Mouse (Mus musculus): ENCODE data around the gene Wdr83. TPM values are rescaled to one million over a fixed set of nuclear protein-coding genes. Genes with fewer than 3 reads are reported as not detected.

Wdr83 gene
- polyA plus RNA-seq, 1 experiment from 2014 or later: 41.2 TPM

DNA sequence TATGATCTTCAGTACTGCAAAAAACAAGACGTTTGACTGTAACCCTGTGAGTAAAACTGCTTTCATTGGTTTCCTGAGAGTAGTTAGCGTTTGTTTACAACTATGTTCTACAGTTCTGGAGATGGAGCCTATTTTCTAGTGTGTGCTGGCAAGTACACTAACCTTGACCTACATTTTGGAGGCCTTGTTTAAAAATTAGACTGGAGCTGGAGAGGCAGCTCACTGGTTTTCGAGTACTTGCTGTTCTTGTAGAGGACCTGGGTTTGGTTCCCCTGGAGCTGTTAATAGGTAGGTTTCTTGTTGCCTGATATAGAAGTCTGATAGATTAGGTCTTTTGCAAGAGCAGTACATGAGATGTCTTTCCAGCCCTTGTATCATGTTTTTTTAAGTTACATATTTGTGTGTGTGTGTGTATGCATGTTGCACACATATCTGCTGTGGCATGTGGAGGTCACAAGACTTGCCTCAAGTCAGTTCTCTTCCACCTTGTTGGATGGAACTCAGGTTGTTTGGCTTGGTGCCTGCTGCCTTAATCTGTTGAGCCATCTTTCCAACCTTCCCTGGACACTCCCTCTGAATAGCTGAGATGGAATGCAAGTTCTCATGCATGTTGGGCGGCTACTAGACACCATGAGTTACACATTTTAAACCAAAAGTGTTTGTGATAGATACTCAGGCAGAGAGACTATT, 48.3 kb downstream of the Wdr83 start:
- H3K4me2 ChIP-seq (replicated peaks): no peak overlapping the region
- H3K4me3 ChIP-seq (replicated peaks; ENCODE audit: low read length): no peak overlapping the region
- H3K36me3 ChIP-seq (replicated peaks; ENCODE audit: control insufficient read depth, insufficient read depth): peaks cover 38% of the 10 kb centered on the region
- no peaks in the 10 kb centered on the region for H3K27me3 ChIP-seq (ENCODE audit: control insufficient read depth, insufficient read depth, low read length)
- DNase-seq (ENCODE audit: low spot score) (no peak), ATAC-seq (ENCODE audit: low FRiP score) (no peak)
- H3K9me3 ChIP-seq (ENCODE audit: control insufficient read depth, low read length): no peaks in the 10 kb centered on the region
- WGBS: 89% methylated on average over 4 of the region's 4 CpGs
- H3K27ac ChIP-seq: no peak overlapping the region
- H3K9ac ChIP-seq: no peak overlapping the region
- peaks cover 28% of the 10 kb centered on the region for H3K4me1 ChIP-seq (replicated peaks; ENCODE audit: control insufficient read depth, insufficient read depth, low read length)

DNA sequence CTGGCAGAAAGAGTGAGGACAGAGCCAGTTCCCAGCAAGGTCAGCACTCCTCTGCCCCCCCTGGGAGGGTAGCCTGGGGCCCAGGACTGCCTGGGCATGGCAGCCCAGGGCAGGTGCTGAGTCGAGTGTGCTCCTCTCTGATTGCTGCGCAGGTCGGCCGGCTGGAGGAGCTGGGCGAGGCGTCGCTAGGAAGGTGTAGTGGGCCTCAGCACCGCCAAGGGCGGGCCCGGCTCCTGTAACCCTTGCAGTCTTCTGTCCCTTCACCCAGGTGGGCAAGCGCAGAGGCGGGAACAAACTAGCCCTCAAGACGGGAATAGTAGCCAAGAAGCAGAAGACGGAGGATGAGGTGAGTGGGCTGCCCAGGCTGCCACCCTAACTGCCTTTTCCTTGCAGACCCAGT, 51.8 kb downstream of the Wdr83 start:
- DNase-seq (ENCODE audit: low spot score) (no peak), ATAC-seq (ENCODE audit: low FRiP score) (no peak)
- Histone ChIP-seq H3K9me3 (ENCODE audit: control insufficient read depth, low read length) (no peaks in the 10 kb centered on the region), H3K4me2 (replicated peaks) (peak overlapping the region; percentile 86), H3K9ac (peak overlapping the region; percentile 100; the same call in 1 of the 2 replicates), H3K4me3 (replicated peaks; ENCODE audit: low read length) (no peak overlapping the region), H3K27me3 (ENCODE audit: control insufficient read depth, insufficient read depth, low read length) (no peaks in the 10 kb centered on the region), H3K27ac (no peak overlapping the region), H3K4me1 (replicated peaks; ENCODE audit: control insufficient read depth, insufficient read depth, low read length) (peaks cover 28% of the 10 kb centered on the region), H3K36me3 (replicated peaks; ENCODE audit: control insufficient read depth, insufficient read depth) (peaks cover 38% of the 10 kb centered on the region)
- 92% methylated on average over 14 of the region's 14 CpGs for WGBS

DNA sequence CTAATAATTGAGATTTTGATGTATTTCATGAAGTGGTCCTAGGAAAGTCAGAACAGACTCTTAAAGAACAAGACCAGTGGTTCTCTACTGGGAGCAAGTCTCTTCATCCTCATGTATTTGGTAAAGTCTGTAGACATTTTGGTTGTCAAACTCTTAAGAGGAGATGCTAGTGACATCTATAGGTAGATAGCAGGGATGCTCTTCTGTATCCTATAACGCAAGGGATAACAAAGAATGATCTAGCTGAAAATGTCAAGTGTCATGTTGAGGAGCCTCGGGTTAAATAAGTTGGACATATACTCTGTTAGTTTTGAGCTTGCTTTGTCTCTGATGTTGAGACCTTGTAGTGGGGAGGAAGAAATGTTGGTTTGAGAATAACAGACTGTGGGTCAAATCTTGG, 53.2 kb downstream of the Wdr83 start:
- H3K27ac ChIP-seq: no peak overlapping the region; the same call in 1 of the 2 replicates
- DNase-seq (ENCODE audit: low spot score): peak; percentile 32
- H3K4me3 ChIP-seq (replicated peaks; ENCODE audit: low read length): peak overlapping the region; percentile 100
- no peaks in the 10 kb centered on the region for H3K9me3 ChIP-seq (ENCODE audit: control insufficient read depth, low read length)
- H3K9ac ChIP-seq: peak overlapping the region; percentile 100
- H3K4me2 ChIP-seq (replicated peaks): peak overlapping the region; percentile 86
- 16% methylated on average over 2 of the region's 2 CpGs for WGBS
- no peak for ATAC-seq (ENCODE audit: low FRiP score)
- no peaks in the 10 kb centered on the region for H3K27me3 ChIP-seq (ENCODE audit: control insufficient read depth, insufficient read depth, low read length)
- H3K4me1 ChIP-seq (replicated peaks; ENCODE audit: control insufficient read depth, insufficient read depth, low read length): peaks cover 33% of the 10 kb centered on the region
- peaks cover 45% of the 10 kb centered on the region for H3K36me3 ChIP-seq (replicated peaks; ENCODE audit: control insufficient read depth, insufficient read depth)

DNA sequence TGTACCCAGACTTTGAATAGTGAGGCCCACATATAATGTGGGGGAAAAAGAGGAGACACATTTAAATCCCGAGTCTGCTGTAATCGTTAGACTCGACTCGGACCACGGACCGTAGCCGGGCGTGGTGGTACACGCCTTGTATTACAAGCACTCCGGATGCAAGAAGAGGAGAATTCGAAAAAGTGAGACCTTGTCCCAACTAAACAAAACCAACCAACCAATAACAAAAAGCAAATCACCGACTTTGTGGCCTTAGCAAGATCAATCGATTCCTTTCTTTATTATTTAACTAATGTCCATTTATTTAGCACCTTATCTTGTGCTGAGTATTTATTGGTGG, 53.6 kb downstream of the Wdr83 start:
- H3K4me2 ChIP-seq (replicated peaks): peak overlapping the region; percentile 86
- H3K9ac ChIP-seq: peak overlapping the region; percentile 100
- peak overlapping the region; percentile 91 for H3K27ac ChIP-seq
- DNase-seq (ENCODE audit: low spot score): no peak
- H3K4me1 ChIP-seq (replicated peaks; ENCODE audit: control insufficient read depth, insufficient read depth, low read length): peaks cover 33% of the 10 kb centered on the region
- H3K4me3 ChIP-seq (replicated peaks; ENCODE audit: low read length): peak overlapping the region; percentile 100
- peaks cover 45% of the 10 kb centered on the region for H3K36me3 ChIP-seq (replicated peaks; ENCODE audit: control insufficient read depth, insufficient read depth)
- H3K9me3 ChIP-seq (ENCODE audit: control insufficient read depth, low read length): no peaks in the 10 kb centered on the region
- ATAC-seq (ENCODE audit: low FRiP score): no peak
- H3K27me3 ChIP-seq (ENCODE audit: control insufficient read depth, insufficient read depth, low read length): no peaks in the 10 kb centered on the region
- WGBS: 2% methylated on average over 13 of the region's 13 CpGs

DNA sequence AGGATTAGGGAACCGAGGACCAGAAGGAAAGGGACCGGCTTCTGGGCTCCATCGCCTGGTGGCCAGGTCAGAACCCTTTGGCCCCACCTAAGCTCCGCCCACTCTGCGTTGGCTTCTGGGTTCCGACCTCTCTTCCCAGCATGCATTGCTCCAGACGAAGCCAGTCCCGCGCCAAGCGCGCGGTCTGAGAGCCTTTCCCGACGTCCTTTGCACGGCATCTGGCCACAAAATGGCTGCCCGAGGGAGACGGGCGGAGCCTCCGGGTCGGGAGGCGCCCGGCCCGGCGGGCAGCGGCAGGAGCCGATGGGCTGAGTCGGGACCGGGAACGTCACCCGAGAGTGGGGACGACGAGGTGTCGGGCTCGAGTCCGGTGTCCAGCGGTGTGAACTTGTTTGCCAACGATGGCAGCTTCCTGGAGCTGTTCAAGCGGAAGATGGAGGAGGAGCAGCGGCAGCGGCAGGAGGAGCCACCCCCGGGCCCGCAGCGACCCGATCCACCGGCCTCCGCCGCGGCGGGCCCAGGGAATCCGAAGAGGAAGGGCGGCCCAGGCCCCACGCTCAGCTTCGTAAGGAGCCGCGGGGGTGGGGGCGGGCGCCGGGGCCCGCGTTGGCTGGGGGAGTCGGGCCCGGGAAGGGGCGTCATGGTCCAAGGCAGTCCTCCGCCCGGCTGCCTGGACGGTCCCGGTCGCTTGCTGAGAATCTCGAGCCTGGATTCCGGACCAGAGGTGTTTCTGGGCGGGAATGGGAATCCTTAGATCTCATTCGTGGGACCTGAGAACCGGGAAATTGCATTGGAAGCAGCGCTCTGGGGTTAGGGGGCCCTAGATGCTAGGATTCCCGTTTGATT, 54.2 kb downstream of the Wdr83 start, which contains the start of gene Trir:
TSS of gene Trir (plus strand) at position 154 of the 846 bp plus-strand sequence.
- DNase-seq (ENCODE audit: low spot score): peak; percentile 95
- ATAC-seq (ENCODE audit: low FRiP score): peak; percentile 79
- under 1% methylated on average over 70 of the region's 75 CpGs for WGBS
- H3K4me3 ChIP-seq (replicated peaks; ENCODE audit: low read length): peak within 1 kb of the TSS; percentile 100
- H3K4me1 ChIP-seq (replicated peaks; ENCODE audit: control insufficient read depth, insufficient read depth, low read length): peaks cover 33% of the 10 kb centered on the region
- H3K36me3 ChIP-seq (replicated peaks; ENCODE audit: control insufficient read depth, insufficient read depth): peaks cover 45% of the 10 kb centered on the region
- H3K9ac ChIP-seq: peak within 1 kb of the TSS; percentile 100
- no peaks in the 10 kb centered on the region for H3K27me3 ChIP-seq (ENCODE audit: control insufficient read depth, insufficient read depth, low read length)
- H3K27ac ChIP-seq: peak within 1 kb of the TSS; percentile 91
- peak within 1 kb of the TSS; percentile 86 for H3K4me2 ChIP-seq (replicated peaks)
- no peaks in the 10 kb centered on the region for H3K9me3 ChIP-seq (ENCODE audit: control insufficient read depth, low read length)

DNA sequence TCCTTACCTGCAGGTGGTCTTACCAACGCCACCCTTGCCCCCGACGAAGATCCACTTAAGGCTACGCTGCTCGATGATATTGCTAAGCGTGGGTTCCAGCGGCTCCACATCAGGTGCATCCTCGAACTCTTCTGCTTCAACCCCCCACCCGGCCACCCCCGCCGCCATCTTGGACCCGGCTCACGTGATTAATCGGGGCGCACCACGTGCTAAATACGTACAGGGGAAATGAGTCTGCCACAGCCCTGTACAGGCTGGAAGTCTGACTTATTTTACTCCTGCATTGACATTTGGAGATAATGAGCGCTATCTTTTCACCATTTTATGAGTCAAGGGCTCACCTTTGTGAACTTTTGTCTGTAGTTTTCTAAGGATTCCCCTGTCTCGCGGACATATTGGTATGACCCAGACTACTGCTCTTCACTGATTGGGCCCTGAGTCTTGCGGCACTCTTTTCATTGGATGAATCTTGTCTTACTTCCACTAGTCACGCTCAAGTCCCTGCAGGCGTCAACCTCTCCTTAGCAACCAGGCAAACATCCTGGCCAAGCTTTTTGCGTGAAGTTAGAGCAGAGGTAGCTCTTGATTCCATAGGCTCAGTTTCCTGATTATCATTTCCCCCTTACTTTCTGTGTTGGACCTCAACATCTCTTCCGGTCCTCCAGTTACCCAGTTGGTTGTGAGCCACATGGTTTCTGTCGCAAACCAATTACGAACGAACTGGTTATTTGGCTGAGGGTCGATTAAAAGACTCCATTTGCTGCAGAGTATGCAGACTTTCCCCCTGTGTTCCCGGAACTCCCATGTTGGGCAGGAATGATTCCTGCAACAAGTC, 55.8 kb downstream of the Wdr83 start, which contains the start of gene Asna1:
TSS of gene Asna1 (minus strand) at position 184 of the 835 bp plus-strand sequence.
- Histone ChIP-seq H3K4me3 (replicated peaks; ENCODE audit: low read length) (peak within 1 kb of the TSS; percentile 88), H3K9me3 (ENCODE audit: control insufficient read depth, low read length) (no peaks in the 10 kb centered on the region), H3K4me1 (replicated peaks; ENCODE audit: control insufficient read depth, insufficient read depth, low read length) (peaks cover 33% of the 10 kb centered on the region), H3K36me3 (replicated peaks; ENCODE audit: control insufficient read depth, insufficient read depth) (peaks cover 45% of the 10 kb centered on the region), H3K9ac (peak within 1 kb of the TSS; percentile 83), H3K4me2 (replicated peaks) (peak within 1 kb of the TSS; percentile 86), H3K27me3 (ENCODE audit: control insufficient read depth, insufficient read depth, low read length) (no peaks in the 10 kb centered on the region), H3K27ac (peak within 1 kb of the TSS; percentile 69)
- WGBS: 8% methylated on average over 30 of the region's 30 CpGs
- ATAC-seq (ENCODE audit: low FRiP score): peak; percentile 89
- peak; percentile 89 for DNase-seq (ENCODE audit: low spot score)

Small RNA genes lying within 50 kb of the gene (microRNA-seq; reads per million reads assigned to microRNA genes)
- 0.65 reads per million for gene Gm23388
- gene Mir7070: 0.81 reads per million

Other genes with a start within 250 kb of the Wdr83 start
- 35.0 and 37.4 TPM in 2 replicates for gene Gadd45gip1, start 249.8 kb downstream of the Wdr83 start, polyA plus RNA-seq (2014; fragmentation: Nextera tagmentation; extraction: Ambion mirVana)
- 75.7 and 81.1 TPM in 2 replicates for gene Rad23a, start 240.6 kb downstream of the Wdr83 start, polyA plus RNA-seq (2014; fragmentation: Nextera tagmentation; extraction: Ambion mirVana)
- 574 and 709 TPM in 2 replicates for gene Calr, start 234.4 kb downstream of the Wdr83 start, polyA plus RNA-seq (2014; fragmentation: Nextera tagmentation; extraction: Ambion mirVana)
- 87.8 and 93.4 TPM in 2 replicates for gene Farsa, start 224.3 kb downstream of the Wdr83 start, polyA plus RNA-seq (2014; fragmentation: Nextera tagmentation; extraction: Ambion mirVana)
- 27.7 and 32.5 TPM in 2 replicates for gene Syce2, start 209.2 kb downstream of the Wdr83 start, polyA plus RNA-seq (2014; fragmentation: Nextera tagmentation; extraction: Ambion mirVana)
- 25.6 and 29.8 TPM in 2 replicates for gene Gcdh, start 187.4 kb downstream of the Wdr83 start, polyA plus RNA-seq (2014; fragmentation: Nextera tagmentation; extraction: Ambion mirVana)
- 0.70 and 0.91 TPM in 2 replicates for gene Klf1, start 179.4 kb downstream of the Wdr83 start, polyA plus RNA-seq (2014; fragmentation: Nextera tagmentation; extraction: Ambion mirVana)
- 3.3 and 6.0 TPM in 2 replicates for gene Dnase2a, start 172.7 kb downstream of the Wdr83 start, polyA plus RNA-seq (2014; fragmentation: Nextera tagmentation; extraction: Ambion mirVana)
- gene Mast1, start 143.9 kb downstream of the Wdr83 start, polyA plus RNA-seq (2014; fragmentation: Nextera tagmentation; extraction: Ambion mirVana): 69.7 and 76.5 TPM in 2 replicates
- gene Rtbdn, start 134.3 kb downstream of the Wdr83 start, polyA plus RNA-seq (2014; fragmentation: Nextera tagmentation; extraction: Ambion mirVana): 1.1 and 1.8 TPM in 2 replicates
- gene Gm49661, start 111.9 kb downstream of the Wdr83 start, polyA plus RNA-seq (2014; fragmentation: Nextera tagmentation; extraction: Ambion mirVana): not detected in 2 replicates
- 1,143 and 1,221 TPM in 2 replicates for gene Prdx2, start 111.7 kb downstream of the Wdr83 start, polyA plus RNA-seq (2014; fragmentation: Nextera tagmentation; extraction: Ambion mirVana)
- gene Rnaseh2a, start 111.5 kb downstream of the Wdr83 start, polyA plus RNA-seq (2014; fragmentation: Nextera tagmentation; extraction: Ambion mirVana): 47.8 and 48.4 TPM in 2 replicates
- gene Junb, start 102.6 kb downstream of the Wdr83 start, polyA plus RNA-seq (2014; fragmentation: Nextera tagmentation; extraction: Ambion mirVana): 6.0 and 6.2 TPM in 2 replicates
- 24.6 and 27.3 TPM in 2 replicates for gene Hook2, start 90.7 kb downstream of the Wdr83 start, polyA plus RNA-seq (2014; fragmentation: Nextera tagmentation; extraction: Ambion mirVana)
- gene Best2, start 66.8 kb downstream of the Wdr83 start, polyA plus RNA-seq (2014; fragmentation: Nextera tagmentation; extraction: Ambion mirVana): not detected in 2 replicates
- gene Asna1, start 56.0 kb downstream of the Wdr83 start, polyA plus RNA-seq (2014; fragmentation: Nextera tagmentation; extraction: Ambion mirVana): 121 and 137 TPM in 2 replicates
- 162 and 165 TPM in 2 replicates for gene Trir, start 54.5 kb downstream of the Wdr83 start, polyA plus RNA-seq (2014; fragmentation: Nextera tagmentation; extraction: Ambion mirVana)
- gene Tnpo2, start 44.4 kb downstream of the Wdr83 start, polyA plus RNA-seq (2014; fragmentation: Nextera tagmentation; extraction: Ambion mirVana): 42.4 and 46.4 TPM in 2 replicates
- 63.0 and 68.9 TPM in 2 replicates for gene Fbxw9, start 21.3 kb downstream of the Wdr83 start, polyA plus RNA-seq (2014; fragmentation: Nextera tagmentation; extraction: Ambion mirVana)
- 1.4 TPM in 1 of 2 replicates, not detected in the other for gene Gm5741, start 13.3 kb downstream of the Wdr83 start, polyA plus RNA-seq (2014; fragmentation: Nextera tagmentation; extraction: Ambion mirVana)
- gene Dhps, start 9.5 kb downstream of the Wdr83 start, polyA plus RNA-seq (2014; fragmentation: Nextera tagmentation; extraction: Ambion mirVana): 105 and 113 TPM in 2 replicates
- 119 and 136 TPM in 2 replicates for gene Wdr83os, start 566 bp downstream of the Wdr83 start, polyA plus RNA-seq (2014; fragmentation: Nextera tagmentation; extraction: Ambion mirVana)
- gene Man2b1, start 2.0 kb upstream of the Wdr83 start, polyA plus RNA-seq (2014; fragmentation: Nextera tagmentation; extraction: Ambion mirVana): 17.3 and 20.1 TPM in 2 replicates
- gene Zfp791, start 41.8 kb upstream of the Wdr83 start, polyA plus RNA-seq (2014; fragmentation: Nextera tagmentation; extraction: Ambion mirVana): 3.6 TPM in 2 replicates
- gene Cks1brt, start 70.6 kb upstream of the Wdr83 start, polyA plus RNA-seq (2014; fragmentation: Nextera tagmentation; extraction: Ambion mirVana): not detected in 2 replicates
- not detected in 2 replicates for gene Olfr371, start 144.7 kb upstream of the Wdr83 start, polyA plus RNA-seq (2014; fragmentation: Nextera tagmentation; extraction: Ambion mirVana)
- gene Orc6, start 218.3 kb upstream of the Wdr83 start, polyA plus RNA-seq (2014; fragmentation: Nextera tagmentation; extraction: Ambion mirVana): 71.8 and 74.2 TPM in 2 replicates
- gene Vps35, start 218.5 kb upstream of the Wdr83 start, polyA plus RNA-seq (2014; fragmentation: Nextera tagmentation; extraction: Ambion mirVana): 179 and 200 TPM in 2 replicates